Mouse (Mus musculus): Measurements from ENCODE around the gene Nkd1.

DNA sequence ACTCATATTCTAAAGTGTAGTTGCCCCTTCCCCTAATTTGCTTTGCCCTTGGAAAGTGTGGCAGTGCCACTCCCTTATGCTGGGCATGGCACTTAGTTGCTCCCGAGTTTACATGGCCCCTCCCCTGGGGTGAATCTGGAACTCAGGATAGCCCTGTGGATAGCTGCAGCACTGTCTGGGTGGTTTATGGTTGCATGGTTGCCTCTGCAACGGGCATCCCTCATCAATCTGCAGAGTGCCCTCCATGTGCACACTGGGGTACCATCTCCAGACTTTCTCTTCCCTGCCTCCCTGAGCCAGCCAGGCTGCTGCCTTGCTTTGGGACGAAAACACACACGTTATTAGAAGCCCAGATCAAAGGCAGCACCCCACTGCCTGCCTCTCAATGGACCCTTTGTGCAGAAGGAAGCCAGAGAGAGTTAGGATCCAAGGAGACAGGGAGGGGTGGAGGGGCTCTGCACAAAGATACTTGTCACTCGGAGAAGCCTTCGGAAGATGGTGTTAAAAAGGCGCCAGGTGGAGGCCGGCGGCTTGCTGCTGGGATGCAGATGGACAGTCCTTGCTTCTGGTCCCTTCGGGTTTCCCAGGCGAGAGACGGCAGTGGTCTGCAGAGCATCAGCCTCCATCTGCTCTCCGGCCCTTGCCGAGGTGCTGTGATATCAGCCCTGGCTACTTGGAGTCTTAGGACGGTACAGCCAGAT, 8.9 kb upstream of the Nkd1 start:
- TF ChIP-seq EP300 (optimal IDR thresholded peaks at IDR 0.05) = no peak
- TF ChIP-seq CTCF (IDR thresholded peaks at IDR 0.05; ENCODE audit: low read depth) = no peak
